Mouse (Mus musculus) right cerebral cortex, postnatal 36 days (tissue): Measurements from ENCODE around the gene Olfr1214.
"Not testable (repeated sequence)": the region's sequence is repeated elsewhere in the genome, so short reads cannot be mapped to it uniquely, and the experiment has no call there.

Source experiments
- DNase-seq, 2 experiments: peaks; one replicate each; pipeline ENCODE4 v3.0.0; 2022; ENCODE audit warnings: low spot score in 2 of 2, mixed read lengths in 1 of 2

The Olfr1214 gene

GRCm38 (mm10) chr2:88992553-88992952, at the start of gene Olfr1214:
Gene Olfr1214, minus strand, starts transcription at chr2:88992653.
- DNase-seq = no peak

- no peak for DNase-seq
These were observed 39.5 kb upstream of the Olfr1214 start, which contains the start of gene Olfr1217 for GRCm38 (mm10) chr2:89031965-89032364. Gene Olfr1217, minus strand, starts transcription at chr2:89032065.

- DNase-seq = not testable (repeated sequence)
These were observed 29.0 kb upstream of the Olfr1214 start for GRCm38 (mm10) chr2:89021436-89021835.

GRCm38 (mm10) chr2:89018240-89018639, 25.8 kb upstream of the Olfr1214 start, which contains the start of gene Olfr1216:
Gene Olfr1216, minus strand, starts transcription at chr2:89018340.
- DNase-seq = no peak

- DNase-seq = no peak
These were observed 14.4 kb upstream of the Olfr1214 start, which contains the start of gene Olfr1215 for GRCm38 (mm10) chr2:89006873-89007272. Gene Olfr1215, minus strand, starts transcription at chr2:89006973.

DNA sequence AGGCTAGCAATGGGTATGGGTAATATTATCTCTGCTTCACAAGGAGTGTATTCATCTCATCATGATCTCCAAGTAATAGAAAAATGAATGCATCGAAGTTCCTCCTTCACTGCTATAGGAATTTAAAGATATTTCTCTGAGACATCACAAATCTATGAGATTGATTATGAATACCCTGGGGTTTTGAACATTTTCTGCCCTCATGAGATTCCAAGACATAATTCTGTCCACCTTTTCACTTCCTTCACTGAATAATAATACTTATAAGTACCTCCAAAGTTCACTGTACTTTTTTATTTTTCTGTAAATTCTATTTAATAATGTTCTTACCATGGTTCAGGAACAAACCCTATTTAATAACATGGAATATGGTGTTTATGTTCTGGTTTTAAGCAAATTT, 12.3 kb downstream of the Olfr1214 start, which contains the start of gene Gm13762:
TSS of gene Gm13762 (minus strand) at position 101 of the 400 bp plus-strand sequence.
- no peak for DNase-seq

DNA sequence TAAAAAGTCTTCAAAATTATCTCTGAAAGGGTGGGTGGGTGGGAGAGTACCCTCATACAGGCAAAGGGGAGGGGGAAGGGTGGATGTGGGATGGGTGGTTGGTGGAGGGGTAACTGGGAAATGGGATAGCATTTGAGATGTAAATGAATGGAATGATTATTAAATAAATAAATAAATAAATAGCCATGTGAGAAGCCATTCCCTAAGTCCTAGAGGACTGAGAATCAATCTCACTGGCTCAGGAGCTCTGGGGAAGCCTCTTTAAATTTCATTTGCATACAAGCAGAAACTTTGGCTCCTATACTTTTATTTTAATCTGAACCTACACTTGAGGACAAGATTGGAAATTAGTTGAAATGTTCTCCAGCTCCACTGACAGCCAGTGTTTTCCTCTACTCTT, 38.8 kb downstream of the Olfr1214 start, which contains the start of gene Olfr1212:
TSS of gene Olfr1212 (plus strand) at position 301 of the 400 bp plus-strand sequence.
- DNase-seq = no peak

DNA sequence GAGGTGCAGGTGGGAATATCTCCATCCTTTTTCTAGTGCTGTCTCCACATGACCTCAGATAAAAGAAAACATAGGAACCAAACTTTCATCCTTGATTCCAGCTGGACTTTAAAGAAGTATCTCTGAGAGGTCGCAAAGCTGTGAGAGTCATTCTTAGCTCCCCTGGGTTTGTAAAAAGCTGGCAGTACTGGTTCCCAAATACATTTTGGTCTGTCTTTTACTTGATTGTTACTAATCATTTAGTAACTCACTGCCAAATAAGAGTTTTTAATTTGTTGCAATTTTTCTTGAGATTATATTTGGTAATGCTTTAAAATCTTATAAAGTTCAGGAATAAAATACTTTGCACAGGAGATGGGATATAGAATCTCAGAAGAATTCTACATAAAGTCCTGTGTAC, 54.4 kb downstream of the Olfr1214 start, which contains the start of gene Olfr1211:
TSS of gene Olfr1211 (minus strand) at position 101 of the 400 bp plus-strand sequence.
- no peak for DNase-seq
